8 mouse cellular contexts compared by ENCODE assay signal in genomic region chr6:45059091-45059490, GRCm38 (mm10). TPM values are rescaled to one million over a fixed set of nuclear protein-coding genes. Genes with fewer than 3 reads are reported as not detected.
DNase-seq lines count a peak whose midpoint lies in the region; ATAC-seq lines count a peak whose summit lies in the region.

Gene Cntnap2 (plus strand): TSS chr6:45059357.

- 9% methylated on average over 8 of the region's 8 CpGs for WGBS in forebrain, embryonic 12.5 days

- peak within 1 kb of the TSS; percentile 69 for H3K4me2 ChIP-seq in forebrain, embryonic 12.5 days

- ATAC-seq in cerebellum, adult (ENCODE audit: insufficient number of reproducible peaks, low FRiP score, low TSS enrichment), result peak; percentile 64
- peak; percentile 71 for ATAC-seq in forebrain, embryonic 12.5 days (ENCODE audit: low FRiP score)
- peak; percentile 65 for ATAC-seq in megakaryocyte progenitor cell, adult 5-6 weeks (replicated peaks; ENCODE audit: poor library complexity)

- H3K4me1 ChIP-seq in forebrain, embryonic 12.5 days, result peaks cover 3% of the 10 kb centered on the region; the same call in 1 of the 2 replicates

- H3K27ac ChIP-seq in forebrain, embryonic 12.5 days, result peak within 1 kb of the TSS; percentile 61; the same call in 1 of the 2 replicates

- peak within 1 kb of the TSS; percentile 49 for H3K4me3 ChIP-seq in forebrain, embryonic 12.5 days (replicated peaks)

- H3K27me3 ChIP-seq in forebrain, embryonic 12.5 days, result no peaks in the 10 kb centered on the region; the same call in 1 of the 2 replicates

- DNase-seq in lung, postnatal 10 days, result peak; percentile 56
- DNase-seq in lung, postnatal 36 days, result no peak
- DNase-seq in kidney, postnatal 14 days, result peak; percentile 41
- DNase-seq in right cerebral cortex, postnatal 10 days (ENCODE audit: low spot score in 2 of 2), result peak; percentile 59
- DNase-seq in yolk sac, embryonic 10.5 days (ENCODE audit: low spot score), result no peak

- no peaks in the 10 kb centered on the region for H3K9me3 ChIP-seq in forebrain, embryonic 12.5 days

- peak within 1 kb of the TSS; percentile 54 for H3K9ac ChIP-seq in forebrain, embryonic 12.5 days

- H3K36me3 ChIP-seq in forebrain, embryonic 12.5 days (replicated peaks), result no peaks in the 10 kb centered on the region

RNA-seq across cellular contexts. Expression of gene Cntnap2, which starts in this region (rescaled TPM):
- 99.3 and 104 TPM in 2 replicates for polyA plus RNA-seq in forebrain, embryonic 12.5 days (2016; fragmentation: Nextera tagmentation; extraction: Ambion mirVana)
- total RNA-seq in megakaryocyte progenitor cell, adult 5-6 weeks (2015), result not detected in 2 replicates
- total RNA-seq in megakaryocyte progenitor cell, adult 5-6 weeks (2017), result not detected in 2 replicates

Comparison
In these comparisons a context has a peak if more than half of its experiments do, and no peak if none do; other contexts are left out.
1. DNase-seq: peak in lung, postnatal 10 days (single experiment), kidney, postnatal 14 days (single experiment) and right cerebral cortex, postnatal 10 days (2 of 2); none in lung, postnatal 36 days (single experiment) and yolk sac, embryonic 10.5 days (single experiment).
2. Peak in ATAC-seq in megakaryocyte progenitor cell, adult 5-6 weeks; RNA of the gene not detected or under 1 TPM.
3. Peak in every context shown above with its lines, with median percentiles within 50 percentile points of each other: ATAC-seq.